Mouse (Mus musculus) neural tube, embryonic 10.5 days (tissue): Measurements from ENCODE around the gene Gm5447.

Experiments used
- DNase-seq: peaks from one replicate; pipeline ENCODE4 v3.0.0-alpha.2; 2017; ENCODE audit warnings: low spot score; ENCODE audit errors: extremely low spot score

Gm5447 gene

GRCm38 (mm10) chr13:30985598-30986466 lies 11.8 kb downstream of the Gm5447 start:
- peak; percentile 57 for DNase-seq

- no peak for DNase-seq
These were observed 13.0 kb downstream of the Gm5447 start for GRCm38 (mm10) chr13:30986934-30987455.

GRCm38 (mm10) chr13:30987686-30988085 lies 13.7 kb downstream of the Gm5447 start:
- DNase-seq, result no peak

- DNase-seq, result no peak
These were observed 15.7 kb downstream of the Gm5447 start for GRCm38 (mm10) chr13:30989710-30990109.

- no peak for DNase-seq
These were observed 16.2 kb downstream of the Gm5447 start for GRCm38 (mm10) chr13:30990233-30990632.

- peak; percentile 56 for DNase-seq
These were observed 19.8 kb downstream of the Gm5447 start for GRCm38 (mm10) chr13:30993819-30994218.

- DNase-seq, result no peak
These were observed 20.4 kb downstream of the Gm5447 start for GRCm38 (mm10) chr13:30994249-30994858.

- DNase-seq, result no peak
These were observed 23.7 kb downstream of the Gm5447 start for GRCm38 (mm10) chr13:30997526-30998253.

- no peak for DNase-seq
These were observed 25.8 kb downstream of the Gm5447 start for GRCm38 (mm10) chr13:30999799-31000198.

- no peak for DNase-seq
These were observed 30.5 kb downstream of the Gm5447 start for GRCm38 (mm10) chr13:31004458-31004857.

GRCm38 (mm10) chr13:31004995-31005394 lies 31.0 kb downstream of the Gm5447 start:
- DNase-seq, result no peak

GRCm38 (mm10) chr13:31017545-31017944 lies 43.5 kb downstream of the Gm5447 start:
- DNase-seq, result no peak

- DNase-seq, result no peak
These were observed 47.5 kb downstream of the Gm5447 start for GRCm38 (mm10) chr13:31021514-31021913.

- DNase-seq, result no peak
These were observed 47.9 kb downstream of the Gm5447 start for GRCm38 (mm10) chr13:31021927-31022326.

GRCm38 (mm10) chr13:31023664-31024063 lies 49.7 kb downstream of the Gm5447 start:
- DNase-seq, result no peak
